Mouse (Mus musculus): ENCODE results near the gene Sel1l2.
"Not testable (repeated sequence)": the region's sequence is repeated elsewhere in the genome, so short reads cannot be mapped to it uniquely, and the experiment has no call there.

The Sel1l2 gene

DNA sequence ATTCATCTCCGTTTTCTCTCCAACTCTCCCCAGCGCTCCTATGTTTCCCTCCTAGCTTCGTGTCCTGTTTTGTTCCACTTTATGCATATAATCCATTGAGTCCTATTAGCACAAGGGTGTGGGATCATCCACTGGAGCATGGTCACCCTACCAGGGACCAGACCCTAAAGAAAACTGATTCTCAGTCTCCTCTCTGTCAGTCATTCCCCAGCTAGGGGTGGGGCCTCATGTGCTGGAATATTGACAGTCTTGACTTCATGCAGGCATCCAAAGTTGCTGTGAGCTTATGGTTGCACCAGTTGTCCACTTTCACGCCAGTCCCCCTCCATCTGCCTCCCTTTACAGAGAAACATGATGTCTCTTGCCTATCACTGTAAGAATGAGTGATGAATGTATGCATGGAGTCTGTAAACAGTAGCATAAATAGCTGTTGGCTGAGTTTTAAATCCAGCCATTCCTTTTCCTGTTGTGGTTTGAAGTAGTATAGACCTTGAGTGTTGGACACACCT is 174.9 kb downstream of the Sel1l2 start:
- no peak for DNase-seq (ENCODE audit: low read depth)

DNA sequence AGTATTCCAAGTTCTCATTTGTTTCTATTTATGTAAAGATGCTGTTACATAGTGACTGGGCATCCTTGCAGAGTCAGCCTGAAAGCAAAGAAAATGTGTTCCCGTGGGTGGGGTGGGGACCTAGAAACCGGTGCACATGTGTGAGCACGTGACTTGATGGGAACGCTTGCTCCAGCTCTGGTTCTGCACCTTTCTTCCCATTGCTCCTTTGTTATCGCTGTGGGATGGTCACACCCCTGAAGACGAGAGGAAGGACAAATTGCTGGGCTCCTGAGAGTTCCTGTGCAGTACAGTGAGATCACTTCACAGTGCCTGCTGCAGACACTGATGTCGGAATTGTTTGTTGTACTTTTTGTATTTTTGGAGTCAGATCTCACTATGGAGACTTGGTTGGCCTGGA is 185.8 kb downstream of the Sel1l2 start:
- no peak for DNase-seq (ENCODE audit: low read depth)

DNA sequence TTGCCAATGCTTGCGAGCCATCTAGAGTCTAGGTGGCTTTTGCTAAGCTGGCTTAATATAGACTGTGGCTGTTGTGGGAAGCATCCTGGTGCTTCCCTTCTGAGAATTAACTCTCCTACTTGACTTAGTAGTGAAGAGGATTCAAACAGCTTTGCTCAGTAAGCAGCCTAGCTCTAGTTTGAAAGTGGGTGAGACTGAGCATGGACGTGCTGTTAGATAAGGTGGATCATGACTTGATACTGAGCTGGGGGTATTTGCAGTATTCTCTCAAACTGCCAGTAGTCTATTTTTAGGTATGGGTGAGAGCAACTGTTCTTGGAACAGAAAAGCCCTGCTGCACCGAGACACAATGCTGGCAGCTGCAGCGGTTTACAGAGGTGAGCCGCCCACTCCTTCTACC is 186.9 kb downstream of the Sel1l2 start:
- no peak for DNase-seq (ENCODE audit: low read depth)

DNA sequence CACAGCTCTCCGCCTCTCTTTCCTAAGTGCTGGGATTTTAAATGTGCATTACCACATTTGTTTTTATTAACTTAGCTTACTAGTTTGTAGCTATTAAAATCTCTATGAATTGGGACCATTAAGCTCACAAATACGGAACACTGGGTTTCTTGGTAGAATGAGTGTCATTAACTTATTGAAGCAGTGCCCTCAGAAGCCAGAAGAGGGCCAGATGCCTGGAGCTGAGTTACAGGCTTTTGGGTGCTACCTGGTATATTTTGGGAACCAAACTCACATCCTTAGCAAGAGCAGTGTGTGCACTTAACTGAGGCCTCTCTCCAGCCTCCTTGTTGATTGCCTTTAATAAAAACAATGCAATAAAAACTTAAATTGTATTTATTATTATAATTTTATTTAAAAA is 188.8 kb downstream of the Sel1l2 start:
- no peak for DNase-seq (ENCODE audit: low read depth)

DNA sequence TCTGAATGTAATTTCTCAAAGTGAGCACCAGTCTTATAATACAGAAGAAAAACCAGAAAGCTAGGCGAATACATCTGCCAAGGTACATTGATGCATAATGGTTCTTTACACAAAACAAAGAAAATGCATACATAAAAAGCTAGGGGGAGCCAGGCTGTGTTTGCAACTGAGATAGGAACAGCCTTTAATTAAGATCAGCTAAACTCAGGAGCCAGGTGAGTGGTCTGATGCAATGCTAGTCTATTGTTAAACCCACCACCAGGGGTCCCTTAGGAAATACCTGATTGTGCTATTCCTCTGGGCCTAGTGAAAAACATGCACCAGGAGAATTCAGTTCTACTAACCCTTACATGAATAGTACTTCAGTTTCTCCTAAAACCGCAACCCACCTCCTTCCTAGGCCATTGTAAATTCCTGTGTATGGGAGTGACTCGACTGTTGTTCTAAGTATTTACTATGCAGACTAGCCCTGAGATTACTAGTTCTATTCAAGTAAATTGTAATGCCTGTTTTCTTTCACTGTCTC is 203.8 kb downstream of the Sel1l2 start:
- DNase-seq (ENCODE audit: low read depth), result not testable (repeated sequence)
